ENCODE assay signal across 9 mouse cellular contexts in genomic region chr11:84522577-84523320, GRCm38 (mm10). TPM values are rescaled to one million over a fixed set of nuclear protein-coding genes. Genes with fewer than 3 reads are reported as not detected.
DNase-seq lines count a peak whose midpoint lies in the region; ATAC-seq lines count a peak whose summit lies in the region.
"Had no signal": no experiment of that assay in that cellular context is flagged by ENCODE, and none has a peak within 500 bp of the region (broad histone marks: within the 10 kb centered on the region; RNA-seq: fewer than 3 reads in every experiment).

No protein-coding gene starts in this region.

- H3K9ac ChIP-seq in forebrain, embryonic 13.5 days, result peak overlapping the region; percentile 24
- peak overlapping the region; percentile 64 for H3K9ac ChIP-seq in midbrain, embryonic 11.5 days (ENCODE audit: low read length)

- no peaks in the 10 kb centered on the region for H3K9me3 ChIP-seq in forebrain, embryonic 13.5 days (replicated peaks)
- H3K9me3 ChIP-seq in limb, embryonic 10.5 days (replicated peaks), result no peaks in the 10 kb centered on the region
- no peaks in the 10 kb centered on the region for H3K9me3 ChIP-seq in midbrain, embryonic 11.5 days (ENCODE audit: control insufficient read depth, low read length)

- H3K4me2 ChIP-seq in forebrain, embryonic 13.5 days, result peak overlapping the region; percentile 70
- H3K4me2 ChIP-seq in midbrain, embryonic 11.5 days, result peak overlapping the region; percentile 7; the same call in 1 of the 2 replicates

- peak; percentile 27 for DNase-seq in thymus, postnatal 4 days
- no peak for DNase-seq in thymus, postnatal 10 days (ENCODE audit: low spot score in 2 of 2)
- DNase-seq in heart, postnatal 4 days, result peak; percentile 65
- DNase-seq in limb, embryonic 10.5 days (ENCODE audit: low spot score), result peak; percentile 67
- DNase-seq in midbrain, embryonic 11.5 days (ENCODE audit: low spot score, missing footprints), result no peak
- DNase-seq in testis, postnatal 14 days (ENCODE audit: low spot score), result peak; percentile 49
- no peak for DNase-seq in right cerebral cortex, postnatal 4 days

- no peaks in the 10 kb centered on the region for H3K36me3 ChIP-seq in forebrain, embryonic 13.5 days (ENCODE audit: poor library complexity, severe bottlenecking)
- no peaks in the 10 kb centered on the region for H3K36me3 ChIP-seq in limb, embryonic 10.5 days
- no peaks in the 10 kb centered on the region for H3K36me3 ChIP-seq in midbrain, embryonic 11.5 days (ENCODE audit: control insufficient read depth, insufficient read depth, low read length)
- H3K36me3 ChIP-seq: G1E had no signal

- ATAC-seq in forebrain, embryonic 13.5 days, result no peak
- ATAC-seq in midbrain, embryonic 11.5 days (ENCODE audit: low FRiP score), result no peak

- no peak overlapping the region for H3K27ac ChIP-seq in forebrain, embryonic 13.5 days
- H3K27ac ChIP-seq in limb, embryonic 10.5 days, result no peak overlapping the region
- H3K27ac ChIP-seq in midbrain, embryonic 11.5 days (ENCODE audit: low read depth, low read length), result peak overlapping the region; percentile 26; the same call in 1 of the 2 replicates

- peaks cover 39% of the 10 kb centered on the region for H3K4me1 ChIP-seq in forebrain, embryonic 13.5 days
- H3K4me1 ChIP-seq in limb, embryonic 10.5 days, result peaks cover 51% of the 10 kb centered on the region
- H3K4me1 ChIP-seq in midbrain, embryonic 11.5 days (ENCODE audit: control insufficient read depth, insufficient read depth, low read length), result peaks cover 17% of the 10 kb centered on the region

- H3K27me3 ChIP-seq in forebrain, embryonic 13.5 days, result peaks cover 97% of the 10 kb centered on the region
- peaks cover 100% of the 10 kb centered on the region for H3K27me3 ChIP-seq in limb, embryonic 10.5 days (ENCODE audit: low read depth, poor library complexity, severe bottlenecking)
- H3K27me3 ChIP-seq in midbrain, embryonic 11.5 days (ENCODE audit: control insufficient read depth, insufficient read depth, low read length), result peaks cover 96% of the 10 kb centered on the region

- peak overlapping the region; percentile 46 for H3K4me3 ChIP-seq in forebrain, embryonic 13.5 days
- peak overlapping the region; percentile 29 for H3K4me3 ChIP-seq in limb, embryonic 10.5 days
- peak overlapping the region; percentile 40 for H3K4me3 ChIP-seq in midbrain, embryonic 11.5 days (ENCODE audit: low read depth, low read length)

- WGBS in forebrain, embryonic 13.5 days, result under 1% methylated on average over 40 of the region's 40 CpGs
- WGBS in limb, embryonic 10.5 days, result under 1% methylated on average over 40 of the region's 40 CpGs
- 1% methylated on average over 40 of the region's 40 CpGs for WGBS in midbrain, embryonic 11.5 days

RNA-seq across cellular contexts. Expression of gene Lhx1, which starts 2.6 kb away (rescaled TPM):
- polyA plus RNA-seq in forebrain, embryonic 13.5 days (2015; fragmentation: Nextera tagmentation; extraction: Ambion mirVana), result 7.6 and 8.2 TPM in 2 replicates
- not detected for total RNA-seq in heart, postnatal 4 days (2021)
- polyA plus RNA-seq in limb, embryonic 10.5 days (2016; fragmentation: Nextera tagmentation; extraction: Ambion mirVana), result 0.16 and 0.31 TPM in 2 replicates
- 32.8 and 37.6 TPM in 2 replicates for polyA plus RNA-seq in midbrain, embryonic 11.5 days (2014; fragmentation: Nextera tagmentation; extraction: Ambion mirVana)
- polyA plus RNA-seq: G1E had no signal

RNA-seq across cellular contexts. Expression of gene Aatf, which starts 9.4 kb away (rescaled TPM):
- polyA plus RNA-seq in forebrain, embryonic 13.5 days (2015; fragmentation: Nextera tagmentation; extraction: Ambion mirVana), result 51.4 and 53.4 TPM in 2 replicates
- 10 to 100 TPM; 15.2 to 18.8 TPM for total RNA-seq in heart, postnatal 4 days (2021)
- 52.5 and 56.7 TPM in 2 replicates for polyA plus RNA-seq in limb, embryonic 10.5 days (2016; fragmentation: Nextera tagmentation; extraction: Ambion mirVana)
- 54.8 and 63.8 TPM in 2 replicates for polyA plus RNA-seq in midbrain, embryonic 11.5 days (2014; fragmentation: Nextera tagmentation; extraction: Ambion mirVana)

Comparison
In these comparisons a context has a peak if more than half of its experiments do, and no peak if none do; other contexts are left out.
1. DNase-seq: peak in thymus, postnatal 4 days (single experiment), heart, postnatal 4 days (single experiment), limb, embryonic 10.5 days (single experiment) and testis, postnatal 14 days (single experiment); none in thymus, postnatal 10 days (0 of 2), midbrain, embryonic 11.5 days (single experiment) and right cerebral cortex, postnatal 4 days (single experiment).
2. Peak in every context shown above with its lines, with median percentiles within 50 percentile points of each other: H3K4me3 ChIP-seq.